Mouse (Mus musculus): ENCODE data around the gene Speer4c. TPM values are rescaled to one million over a fixed set of nuclear protein-coding genes. Genes with fewer than 3 reads are reported as not detected.
A peak's percentile ranks its signal among the peaks of the same experiment; 100 is the strongest.
"Not testable (repeated sequence)": the region's sequence is repeated elsewhere in the genome, so short reads cannot be mapped to it uniquely, and the experiment has no call there.

Gene Speer4c
- total and polyA plus RNA-seq, 3 experiments, result 0.27 TPM; not detected in 2

DNA sequence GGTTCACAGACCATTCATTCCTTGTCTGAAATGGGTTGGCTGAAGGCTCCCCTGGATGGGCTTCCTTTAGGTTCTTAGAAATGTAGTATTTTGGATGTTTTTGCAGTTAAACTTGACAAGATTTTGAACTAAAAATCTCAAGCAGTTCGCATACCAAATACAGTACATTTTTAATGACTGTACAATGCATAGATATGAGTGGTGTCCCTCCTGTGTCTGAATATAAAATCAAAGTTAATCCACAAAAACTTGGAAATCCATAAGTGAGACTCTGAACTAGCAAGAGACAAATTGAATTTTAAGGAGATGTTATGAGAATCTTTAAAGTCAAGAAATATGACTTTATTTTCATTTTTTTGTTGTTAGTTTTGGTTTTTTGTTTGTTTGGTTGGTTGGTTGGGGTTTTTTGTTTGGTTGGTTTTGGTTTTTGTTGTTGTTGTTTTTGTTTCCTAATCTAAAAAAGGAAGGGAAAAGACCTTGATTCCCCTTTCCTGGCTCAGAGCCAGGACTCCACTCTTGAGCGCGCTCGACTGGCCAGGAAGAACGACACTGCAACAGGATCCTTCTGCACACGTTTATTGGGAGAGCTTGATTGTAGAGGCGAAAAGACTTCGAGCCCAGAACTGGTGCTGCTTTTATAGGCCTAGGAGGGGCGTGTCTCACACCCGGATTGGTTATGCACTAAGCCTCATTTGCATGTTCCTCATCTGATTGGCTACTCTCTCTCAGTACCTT lies 32.6 kb downstream of the Speer4c start:
- not testable (repeated sequence) for H3K27me3 ChIP-seq (ENCODE audit: insufficient read depth, low read length); H3K36me3 ChIP-seq (replicated peaks); H3K4me3 ChIP-seq (ENCODE audit: low read depth, low read length); H3K4me1 ChIP-seq (ENCODE audit: insufficient read depth, low read depth, low read length); H3K9me3 ChIP-seq (replicated peaks); ATAC-seq (ENCODE audit: extremely low read depth, insufficient number of reproducible peaks, low FRiP score, poor library complexity, severe bottlenecking); DNase-seq (ENCODE audit: low spot score)

DNA sequence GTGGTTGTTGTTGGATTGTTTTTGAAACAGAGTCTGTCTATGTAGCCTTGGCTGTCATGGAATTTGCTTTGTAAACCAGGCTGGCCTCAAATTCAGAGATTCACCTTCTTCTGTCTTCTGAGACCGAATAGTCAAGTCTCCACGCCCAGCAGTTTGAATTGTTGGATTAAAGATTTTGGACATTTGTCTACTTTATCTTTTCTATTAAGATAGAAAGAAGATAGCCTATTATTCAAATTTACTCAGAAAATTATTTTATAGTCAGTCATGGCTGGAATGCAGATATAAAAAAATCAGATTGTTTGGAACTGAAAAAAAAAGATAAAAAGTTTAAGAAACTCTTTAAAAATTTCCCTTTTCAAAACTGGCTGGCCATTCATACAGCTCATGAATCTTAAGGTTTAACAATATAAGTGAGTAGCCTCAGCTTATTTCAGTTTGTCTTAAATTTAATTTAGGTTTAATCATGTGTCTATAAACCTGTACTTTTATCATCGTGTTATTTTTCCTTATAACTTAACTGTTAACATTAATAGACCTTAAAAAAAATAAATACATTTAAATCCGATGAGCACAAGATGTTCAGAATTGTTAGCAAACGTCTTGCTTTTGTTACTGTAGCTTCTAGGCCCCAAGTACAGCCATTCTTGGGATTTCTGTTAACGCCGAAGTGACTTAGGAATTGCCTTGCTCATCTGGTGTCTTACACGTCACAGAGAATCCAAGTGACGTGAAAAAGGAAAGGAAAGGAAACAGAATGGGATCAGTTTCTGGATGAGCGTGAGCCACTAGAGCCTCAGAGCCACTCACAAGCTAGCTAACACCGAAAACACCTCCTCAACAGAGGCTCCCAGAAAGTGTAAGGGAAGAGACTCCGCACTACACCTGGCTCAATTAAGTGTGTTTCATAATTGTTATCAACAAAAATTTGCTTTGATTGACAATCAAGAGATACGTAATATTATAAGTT lies 33.8 kb downstream of the Speer4c start:
- not testable (repeated sequence) for DNase-seq (ENCODE audit: low spot score); H3K4me1 ChIP-seq (ENCODE audit: insufficient read depth, low read depth, low read length)
- ATAC-seq (ENCODE audit: extremely low read depth, insufficient number of reproducible peaks, low FRiP score, poor library complexity, severe bottlenecking), result peak; percentile 34; the same call in 1 of the 2 replicates

DNA sequence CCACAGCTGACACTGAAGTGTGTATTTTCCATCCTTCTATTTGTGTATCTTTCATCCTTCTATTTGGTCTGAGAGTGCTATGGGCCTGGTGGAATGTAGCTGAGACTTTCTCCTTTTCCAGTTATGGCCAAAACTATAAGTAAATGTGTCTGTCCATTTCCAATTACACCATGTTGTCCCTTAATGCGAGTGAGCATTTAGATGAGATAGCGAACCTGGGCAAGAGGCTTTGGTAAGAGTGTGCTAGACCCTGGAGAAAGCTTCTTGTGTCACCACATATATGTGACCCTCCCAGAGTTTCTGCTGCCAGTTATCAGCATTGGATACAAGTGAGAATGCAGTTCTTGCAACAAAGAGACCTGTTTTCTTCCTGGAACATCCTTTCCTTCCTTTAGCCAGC lies 35.2 kb downstream of the Speer4c start:
- not testable (repeated sequence) for DNase-seq (ENCODE audit: low spot score); H3K27me3 ChIP-seq (ENCODE audit: insufficient read depth, low read length); H3K36me3 ChIP-seq (replicated peaks); ATAC-seq (ENCODE audit: extremely low read depth, insufficient number of reproducible peaks, low FRiP score, poor library complexity, severe bottlenecking); H3K4me3 ChIP-seq (ENCODE audit: low read depth, low read length); H3K4me1 ChIP-seq (ENCODE audit: insufficient read depth, low read depth, low read length); H3K9me3 ChIP-seq (replicated peaks)

More for the DNA sequence above, 33.8 kb downstream of the Speer4c start:
- not testable (repeated sequence) for H3K9me3 ChIP-seq (replicated peaks); H3K4me3 ChIP-seq (ENCODE audit: low read depth, low read length); H3K27me3 ChIP-seq (ENCODE audit: insufficient read depth, low read length); H3K36me3 ChIP-seq (replicated peaks)

DNA sequence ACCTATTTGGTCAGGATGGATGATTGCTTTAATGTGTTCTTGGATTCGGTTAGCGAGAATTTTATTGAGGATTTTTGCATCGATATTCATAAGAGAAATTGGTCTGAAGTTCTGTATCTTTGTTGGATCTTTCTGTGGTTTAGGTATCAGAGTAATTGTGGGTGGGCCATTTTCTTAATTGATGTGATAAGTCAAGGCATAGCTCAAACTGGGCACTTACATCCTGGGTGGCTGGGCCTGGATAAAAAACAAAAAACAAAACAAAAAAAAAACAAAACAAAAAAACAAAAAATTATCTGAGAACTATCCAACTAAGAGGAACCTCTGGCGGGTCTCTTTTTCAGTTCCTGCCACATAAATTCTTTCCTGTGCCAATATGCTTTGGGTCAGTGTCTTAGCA lies 36.3 kb downstream of the Speer4c start:
- not testable (repeated sequence) for H3K36me3 ChIP-seq (replicated peaks); H3K9me3 ChIP-seq (replicated peaks); H3K27me3 ChIP-seq (ENCODE audit: insufficient read depth, low read length); ATAC-seq (ENCODE audit: extremely low read depth, insufficient number of reproducible peaks, low FRiP score, poor library complexity, severe bottlenecking); H3K4me3 ChIP-seq (ENCODE audit: low read depth, low read length); H3K4me1 ChIP-seq (ENCODE audit: insufficient read depth, low read depth, low read length); DNase-seq (ENCODE audit: low spot score)

DNA sequence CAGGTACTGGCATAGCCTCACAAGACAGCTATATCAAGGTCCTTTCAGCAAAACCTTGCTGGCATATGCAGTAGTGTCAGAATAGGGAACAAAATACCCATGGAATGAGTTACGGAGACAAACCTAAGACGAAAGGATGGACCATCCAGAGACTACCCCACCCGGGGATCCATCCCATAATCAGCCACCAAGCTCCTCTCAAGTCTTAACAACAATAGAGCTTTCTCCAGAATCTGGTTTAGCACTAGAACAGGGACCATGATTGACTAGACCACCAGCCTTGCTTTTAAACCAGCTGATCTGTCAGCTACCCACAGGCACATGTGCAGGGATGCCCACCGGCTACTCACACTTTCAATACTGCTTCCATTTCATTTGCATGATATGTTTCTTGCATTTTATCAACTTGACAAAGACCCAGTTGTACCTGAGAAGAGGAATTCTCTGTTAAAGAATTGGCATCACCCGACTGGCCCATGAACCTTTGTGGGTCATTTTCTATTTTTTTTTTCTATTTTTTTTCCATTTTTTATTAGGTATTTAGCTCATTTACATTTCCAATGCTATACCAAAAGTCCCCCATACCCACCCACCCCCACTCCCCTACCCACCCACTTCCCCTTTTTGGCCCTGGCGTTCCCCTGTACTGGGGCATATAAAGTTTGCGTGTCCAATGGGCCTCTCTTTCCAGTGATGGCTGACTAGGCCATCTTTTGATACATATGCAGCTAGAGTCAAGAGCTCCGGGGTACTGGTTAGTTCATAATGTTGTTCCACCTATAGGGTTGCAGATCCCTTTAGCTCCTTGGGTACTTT lies 39.4 kb downstream of the Speer4c start:
- H3K4me3 ChIP-seq (ENCODE audit: low read depth, low read length); H3K9me3 ChIP-seq (replicated peaks); H3K36me3 ChIP-seq (replicated peaks); DNase-seq (ENCODE audit: low spot score); H3K4me1 ChIP-seq (ENCODE audit: insufficient read depth, low read depth, low read length); H3K27me3 ChIP-seq (ENCODE audit: insufficient read depth, low read length); ATAC-seq (ENCODE audit: extremely low read depth, insufficient number of reproducible peaks, low FRiP score, poor library complexity, severe bottlenecking): not testable (repeated sequence)

DNA sequence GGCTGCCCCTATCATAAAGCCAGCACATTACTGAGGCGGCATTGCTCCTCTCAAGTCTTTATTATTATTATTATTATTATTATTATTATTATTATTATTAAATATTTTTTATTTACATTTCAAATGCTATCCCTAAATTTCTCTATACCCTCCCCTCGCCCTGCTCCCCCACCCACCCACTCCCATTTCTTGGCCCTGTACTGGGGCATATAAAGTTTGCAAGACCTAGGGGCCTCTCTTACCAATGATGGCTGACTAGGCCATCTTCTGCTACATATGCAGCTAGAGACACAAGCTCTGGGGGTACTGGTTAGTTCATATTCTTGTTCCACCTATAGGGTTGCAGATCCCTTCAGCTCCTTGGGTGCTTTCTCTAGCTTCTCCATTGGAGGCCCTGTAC lies 40.1 kb downstream of the Speer4c start:
- not testable (repeated sequence) for H3K4me1 ChIP-seq (ENCODE audit: insufficient read depth, low read depth, low read length); H3K4me3 ChIP-seq (ENCODE audit: low read depth, low read length); ATAC-seq (ENCODE audit: extremely low read depth, insufficient number of reproducible peaks, low FRiP score, poor library complexity, severe bottlenecking); H3K27me3 ChIP-seq (ENCODE audit: insufficient read depth, low read length); H3K9me3 ChIP-seq (replicated peaks); H3K36me3 ChIP-seq (replicated peaks); DNase-seq (ENCODE audit: low spot score)

DNA sequence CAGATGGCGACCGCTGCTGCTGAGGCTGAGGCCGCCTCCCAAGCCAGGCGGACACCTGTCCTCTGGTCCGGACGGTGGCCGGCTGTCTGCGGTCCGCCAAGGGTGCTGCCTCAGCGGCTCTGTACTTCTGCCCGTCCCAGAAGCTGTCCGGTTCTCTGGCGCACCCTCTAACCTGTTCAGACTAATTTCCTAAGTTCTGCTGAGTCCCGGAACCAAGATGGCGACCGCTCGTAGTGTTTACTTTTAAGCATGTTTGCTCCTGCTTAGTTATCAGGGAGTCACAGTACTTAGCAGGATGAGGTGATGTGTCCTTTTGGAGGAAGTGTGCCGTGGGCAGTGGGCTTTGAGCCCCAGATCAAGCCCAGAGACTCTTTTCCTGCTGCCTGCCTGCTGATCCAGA lies 43.3 kb downstream of the Speer4c start:
- H3K36me3 ChIP-seq (replicated peaks); ATAC-seq (ENCODE audit: extremely low read depth, insufficient number of reproducible peaks, low FRiP score, poor library complexity, severe bottlenecking); H3K27me3 ChIP-seq (ENCODE audit: insufficient read depth, low read length); DNase-seq (ENCODE audit: low spot score); H3K4me3 ChIP-seq (ENCODE audit: low read depth, low read length); H3K9me3 ChIP-seq (replicated peaks); H3K4me1 ChIP-seq (ENCODE audit: insufficient read depth, low read depth, low read length): not testable (repeated sequence)

DNA sequence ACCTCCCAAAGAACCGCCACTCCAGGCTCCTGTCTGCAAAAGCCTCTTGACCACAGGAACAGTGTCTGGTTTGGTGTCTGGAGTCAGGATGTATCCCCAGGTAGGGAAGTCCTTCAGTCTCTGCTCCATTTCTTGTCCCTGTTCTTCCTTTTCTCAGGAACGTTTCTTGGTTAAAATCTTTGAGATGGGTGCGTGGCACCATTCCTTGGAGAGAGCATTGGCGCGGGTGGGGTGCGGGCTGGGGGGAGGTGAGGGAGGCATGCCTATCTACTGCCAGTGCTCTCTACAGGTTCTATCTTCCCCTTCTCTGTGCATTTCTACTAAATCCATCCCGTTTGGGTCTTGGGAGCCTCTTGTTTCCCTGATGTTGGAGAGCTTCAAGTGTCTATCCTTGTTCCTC lies 50.2 kb downstream of the Speer4c start:
- H3K36me3 ChIP-seq (replicated peaks); ATAC-seq (ENCODE audit: extremely low read depth, insufficient number of reproducible peaks, low FRiP score, poor library complexity, severe bottlenecking); H3K4me3 ChIP-seq (ENCODE audit: low read depth, low read length); H3K27me3 ChIP-seq (ENCODE audit: insufficient read depth, low read length); H3K4me1 ChIP-seq (ENCODE audit: insufficient read depth, low read depth, low read length); DNase-seq (ENCODE audit: low spot score); H3K9me3 ChIP-seq (replicated peaks): not testable (repeated sequence)

Other genes with a start within 250 kb of the Speer4c start
- gene Gm21149, start 237.7 kb downstream of the Speer4c start, total RNA-seq (2014; fragmentation: Nextera tagmentation), result not detected in 2 replicates
- gene Gm21149, start 237.7 kb downstream of the Speer4c start, total RNA-seq (2017), result 0.12 and 0.66 TPM in 2 replicates
- not detected in 2 replicates for gene Gm21149, start 237.7 kb downstream of the Speer4c start, polyA plus RNA-seq (2012)
- not detected in 2 replicates for gene Gm21190, start 185.0 kb downstream of the Speer4c start, total RNA-seq (2014; fragmentation: Nextera tagmentation)
- gene Gm21190, start 185.0 kb downstream of the Speer4c start, total RNA-seq (2017), result 0.16 TPM in 1 of 2 replicates, not detected in the other
- gene Gm21190, start 185.0 kb downstream of the Speer4c start, polyA plus RNA-seq (2012), result not detected in 2 replicates
- not detected in 2 replicates for gene Gm21083, start 136.9 kb downstream of the Speer4c start, total RNA-seq (2014; fragmentation: Nextera tagmentation)
- 0.29 TPM in 1 of 2 replicates, not detected in the other for gene Gm21083, start 136.9 kb downstream of the Speer4c start, total RNA-seq (2017)
- gene Gm21083, start 136.9 kb downstream of the Speer4c start, polyA plus RNA-seq (2012), result not detected in 2 replicates
- not detected in 2 replicates for gene Speer4d, start 95.2 kb downstream of the Speer4c start, total RNA-seq (2014; fragmentation: Nextera tagmentation)
- 0.93 and 0.98 TPM in 2 replicates for gene Speer4d, start 95.2 kb downstream of the Speer4c start, total RNA-seq (2017)
- not detected in 2 replicates for gene Speer4d, start 95.2 kb downstream of the Speer4c start, polyA plus RNA-seq (2012)
- not detected in 2 replicates for gene 4930572O03Rik, start 57.2 kb downstream of the Speer4c start, total RNA-seq (2014; fragmentation: Nextera tagmentation)
- gene 4930572O03Rik, start 57.2 kb downstream of the Speer4c start, total RNA-seq (2017), result not detected in 2 replicates
- not detected in 2 replicates for gene 4930572O03Rik, start 57.2 kb downstream of the Speer4c start, polyA plus RNA-seq (2012)
- 1.5 TPM in 1 of 2 replicates, not detected in the other for gene Cacna2d1, start 220.4 kb upstream of the Speer4c start, total RNA-seq (2014; fragmentation: Nextera tagmentation)
- 0.12 and 0.27 TPM in 2 replicates for gene Cacna2d1, start 220.4 kb upstream of the Speer4c start, total RNA-seq (2017)
- gene Cacna2d1, start 220.4 kb upstream of the Speer4c start, polyA plus RNA-seq (2012), result not detected in 2 replicates

All from G1E (cell line).